Mouse (Mus musculus) thymus, adult 2 months (tissue): ENCODE measurements around the gene 1700093K21Rik. TPM values are rescaled to one million over a fixed set of nuclear protein-coding genes. Genes with fewer than 3 reads are reported as not detected.

Experiments
- DNase-seq: peaks from one replicate; pipeline ENCODE4 v3.0.0; 2021
- H3K27ac ChIP-seq: fragments of 200-500 bp; 2 replicates; pipeline ENCODE4 v1.5.1; 2012; ENCODE audit warnings: low read length, control low read depth; ENCODE audit not compliant: control insufficient read depth, insufficient read depth
- H3K27me3 ChIP-seq: fragments of 200-500 bp; 2 replicates; pipeline ENCODE4 v1.6.1; 2012; ENCODE audit warnings: mild to moderate bottlenecking, low read length, moderate library complexity, mixed read lengths; ENCODE audit not compliant: control insufficient read depth, insufficient read depth
- H3K36me3 ChIP-seq: fragments of 200-500 bp; 2 replicates; pipeline ENCODE4 v1.6.1; 2012; ENCODE audit warnings: mild to moderate bottlenecking, low read length, moderate library complexity; ENCODE audit not compliant: control insufficient read depth, insufficient read depth
- H3K4me1 ChIP-seq: fragments of 200-500 bp; replicated peaks from 2 replicates; pipeline ENCODE4 v1.6.1; 2012; ENCODE audit warnings: low read length; ENCODE audit not compliant: control insufficient read depth, insufficient read depth
- H3K4me3 ChIP-seq: fragments of 200-500 bp; 2 replicates; pipeline ENCODE4 v1.5.1; 2012; ENCODE audit warnings: mild to moderate bottlenecking, low read length, control low read depth, moderate library complexity; ENCODE audit not compliant: control insufficient read depth, insufficient read depth
- CTCF ChIP-seq: fragments of 200-500 bp; IDR thresholded peaks from 2 replicates; pipeline ENCODE4 v1.5.1; 2012; ENCODE audit warnings: mild to moderate bottlenecking, control low read depth, low read length, moderate library complexity, borderline replicate concordance; ENCODE audit not compliant: control insufficient read depth, poor library complexity, insufficient read depth; ENCODE audit errors: extremely low read depth
- POLR2A ChIP-seq: fragments of 200-500 bp; IDR thresholded peaks from 2 replicates; pipeline ENCODE4 v1.6.1; 2012; ENCODE audit warnings: mild to moderate bottlenecking, low read length, control low read depth, moderate library complexity; ENCODE audit not compliant: control insufficient read depth, poor library complexity, insufficient read depth; ENCODE audit errors: extremely low read depth
- WGBS: fragments of 180-500 bp; shearing (Covaris S2); methylation state at CpG from one replicate; pipeline ENCODE4 v1.1.7; 2018; 5-methylcytosine and 5-hydroxymethylcytosine counted together
- polyA plus RNA-seq: library from polyadenylated mRNA; depleted of rRNA; stranded (reverse); fragments of >200 nt; gene quantifications from 2 replicates; pipeline ENCODE4 v1.2.3, GENCODE M21; 2012; rRNA removed

Gene 1700093K21Rik
- 0.33 TPM in 1 of 2 replicates, not detected in the other for polyA plus RNA-seq

- H3K27ac ChIP-seq: no peak within 1 kb of the TSS
- H3K27me3 ChIP-seq: no peaks in the 10 kb centered on the region
- DNase-seq: no peak
- 87% methylated on average over 5 of the region's 5 CpGs for WGBS
- H3K4me1 ChIP-seq: no peaks in the 10 kb centered on the region; the same call in 1 of the 2 replicates
- H3K36me3 ChIP-seq: no peaks in the 10 kb centered on the region
- TF ChIP-seq POLR2A (no peak), CTCF (no peak)
- no peak within 1 kb of the TSS for H3K4me3 ChIP-seq
These were observed at the start of gene 1700093K21Rik for GRCm38 (mm10) chr11:23520473-23521205. 1700093K21Rik (minus strand) TSS chr11:23521155.

GRCm38 (mm10) chr11:23570130-23570529 lies 49.2 kb upstream of the 1700093K21Rik start:
- TF ChIP-seq CTCF (no peak), POLR2A (no peak)
- Histone ChIP-seq H3K4me3 (no peak overlapping the region), H3K36me3 (no peaks in the 10 kb centered on the region), H3K27me3 (no peaks in the 10 kb centered on the region), H3K27ac (no peak overlapping the region), H3K4me1 (no peaks in the 10 kb centered on the region)
- WGBS: 65% methylated on average over 7 of the region's 7 CpGs
- DNase-seq: peak; percentile 14

- TF ChIP-seq CTCF (0 out of 2 replicates have a peak, but pooled peaks have one; percentile 10), POLR2A (no peak)
- no peaks in the 10 kb centered on the region for H3K4me1 ChIP-seq
- H3K27ac ChIP-seq: no peak overlapping the region
- H3K27me3 ChIP-seq: no peaks in the 10 kb centered on the region
- no peaks in the 10 kb centered on the region for H3K36me3 ChIP-seq
- H3K4me3 ChIP-seq: no peak overlapping the region
- DNase-seq: peak; percentile 73
- WGBS: 72% methylated on average over 6 of the region's 6 CpGs
These were observed 44.8 kb upstream of the 1700093K21Rik start for GRCm38 (mm10) chr11:23565761-23566160.

GRCm38 (mm10) chr11:23557039-23557630 lies 36.2 kb upstream of the 1700093K21Rik start:
- Histone ChIP-seq H3K27ac (no peak overlapping the region), H3K4me1 (no peaks in the 10 kb centered on the region), H3K27me3 (no peaks in the 10 kb centered on the region), H3K4me3 (no peak overlapping the region), H3K36me3 (no peaks in the 10 kb centered on the region)
- TF ChIP-seq CTCF (no peak), POLR2A (no peak)
- WGBS: 77% methylated on average over 6 of the region's 6 CpGs
- DNase-seq: no peak

- Histone ChIP-seq H3K27ac (no peak overlapping the region), H3K27me3 (no peaks in the 10 kb centered on the region), H3K36me3 (no peaks in the 10 kb centered on the region), H3K4me3 (no peak overlapping the region), H3K4me1 (no peaks in the 10 kb centered on the region)
- no peak for DNase-seq
- TF ChIP-seq CTCF (no peak), POLR2A (no peak)
- WGBS: 92% methylated on average over 2 of the region's 2 CpGs
These were observed 16.5 kb upstream of the 1700093K21Rik start for GRCm38 (mm10) chr11:23537446-23537845.

GRCm38 (mm10) chr11:23518981-23519380 lies 2.0 kb downstream of the 1700093K21Rik start:
- H3K36me3 ChIP-seq: no peaks in the 10 kb centered on the region
- no peak for DNase-seq
- WGBS: 91% methylated on average over 3 of the region's 3 CpGs
- no peaks in the 10 kb centered on the region for H3K27me3 ChIP-seq
- no peak overlapping the region for H3K4me3 ChIP-seq
- TF ChIP-seq POLR2A (no peak), CTCF (no peak)
- H3K4me1 ChIP-seq: no peaks in the 10 kb centered on the region; the same call in 1 of the 2 replicates
- no peak overlapping the region for H3K27ac ChIP-seq
